Mouse (Mus musculus): ENCODE measurements around the gene S1pr4. TPM values are rescaled to one million over a fixed set of nuclear protein-coding genes. Genes with fewer than 3 reads are reported as not detected.

S1pr4 gene
- polyA plus RNA-seq, 1 experiment from 2014 or later, result 5.3 TPM

DNA sequence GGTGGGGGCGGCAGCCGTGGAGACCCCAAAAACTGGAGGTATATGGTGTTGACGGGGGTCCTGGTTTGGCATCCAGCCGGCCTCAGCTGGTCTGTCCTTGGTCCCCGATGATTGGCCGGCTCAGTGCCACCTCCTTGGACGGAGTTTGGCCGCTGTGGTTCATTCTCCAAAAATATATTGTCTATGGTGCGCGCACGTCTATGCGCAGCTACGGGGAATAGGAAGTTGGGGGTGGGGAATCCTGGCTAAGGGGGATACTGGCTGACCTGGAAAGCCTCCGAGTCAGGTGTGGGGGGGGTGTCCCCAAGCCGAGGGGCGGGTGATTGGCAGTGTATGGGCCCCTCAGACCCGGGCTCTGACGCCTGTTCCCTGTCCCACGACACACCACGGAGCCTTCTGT, 39.5 kb downstream of the S1pr4 start:
- Histone ChIP-seq H3K9me3 (replicated peaks; ENCODE audit: control insufficient read depth, low read length) (no peaks in the 10 kb centered on the region), H3K4me2 (ENCODE audit: low read depth, low read length) (no peak overlapping the region), H3K27me3 (ENCODE audit: control insufficient read depth, insufficient read depth, low read depth, low read length) (peaks cover 90% of the 10 kb centered on the region), H3K9ac (ENCODE audit: low read depth, low read length) (no peak overlapping the region), H3K36me3 (ENCODE audit: control insufficient read depth, insufficient read depth) (no peaks in the 10 kb centered on the region), H3K4me3 (ENCODE audit: low read depth, low read length) (no peak overlapping the region), H3K27ac (ENCODE audit: low read length) (no peak overlapping the region), H3K4me1 (ENCODE audit: control insufficient read depth, low read depth, low read length) (peaks cover 15% of the 10 kb centered on the region)
- 23% methylated on average over 20 of the region's 20 CpGs for WGBS (ENCODE audit: insufficient replicate concordance)
- no peak for ATAC-seq (ENCODE audit: low read depth)

DNA sequence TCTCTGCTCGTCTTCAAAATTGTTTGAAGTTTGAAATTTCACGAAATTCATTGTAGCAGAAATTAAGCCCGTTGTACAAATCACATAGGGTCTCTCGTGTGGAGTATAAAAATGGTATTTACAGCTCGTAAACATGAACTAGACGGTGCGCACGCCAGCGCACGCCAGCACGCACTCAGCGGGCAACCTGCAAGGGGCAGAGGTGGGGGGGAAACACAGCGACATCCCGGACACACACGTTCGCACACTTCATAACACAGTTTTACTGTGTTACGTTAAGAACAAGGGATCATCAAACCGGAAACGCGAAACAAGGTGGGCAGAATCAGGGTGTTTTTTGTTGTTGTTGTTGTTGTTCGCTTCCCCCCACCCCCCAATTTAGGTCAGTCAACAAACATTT, 40.5 kb downstream of the S1pr4 start:
- Histone ChIP-seq H3K36me3 (ENCODE audit: control insufficient read depth, insufficient read depth) (no peaks in the 10 kb centered on the region), H3K4me3 (ENCODE audit: low read depth, low read length) (no peak overlapping the region), H3K9me3 (replicated peaks; ENCODE audit: control insufficient read depth, low read length) (no peaks in the 10 kb centered on the region), H3K4me2 (ENCODE audit: low read depth, low read length) (no peak overlapping the region), H3K4me1 (ENCODE audit: control insufficient read depth, low read depth, low read length) (peaks cover 6% of the 10 kb centered on the region), H3K27ac (ENCODE audit: low read length) (no peak overlapping the region), H3K9ac (ENCODE audit: low read depth, low read length) (no peak overlapping the region), H3K27me3 (ENCODE audit: control insufficient read depth, insufficient read depth, low read depth, low read length) (peaks cover 91% of the 10 kb centered on the region)
- ATAC-seq (ENCODE audit: low read depth), result no peak
- WGBS (ENCODE audit: insufficient replicate concordance), result 66% methylated on average over 21 of the region's 21 CpGs

DNA sequence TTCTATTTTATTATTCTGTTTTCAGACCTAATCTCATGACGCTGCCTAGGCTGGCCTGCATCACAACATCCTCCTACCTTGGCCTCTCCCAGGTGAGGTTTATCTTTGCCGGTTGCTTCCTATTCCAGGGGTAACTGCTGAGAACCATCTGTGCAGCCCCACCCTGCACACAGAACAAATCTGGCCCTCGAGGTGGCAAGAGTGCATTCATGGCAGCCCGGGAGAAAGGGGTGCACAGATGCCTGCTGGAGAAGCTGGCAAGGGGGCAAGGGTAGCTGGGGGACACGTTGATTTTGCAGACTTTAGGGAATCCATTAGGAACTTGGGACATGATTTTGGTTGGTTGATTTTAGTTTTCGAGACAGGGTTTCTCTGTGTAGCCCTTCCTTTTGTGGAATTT, 41.7 kb downstream of the S1pr4 start:
- 49% methylated on average over 6 of the region's 6 CpGs for WGBS (ENCODE audit: insufficient replicate concordance)
- Histone ChIP-seq H3K27me3 (ENCODE audit: control insufficient read depth, insufficient read depth, low read depth, low read length) (peaks cover 91% of the 10 kb centered on the region), H3K9me3 (replicated peaks; ENCODE audit: control insufficient read depth, low read length) (no peaks in the 10 kb centered on the region), H3K27ac (ENCODE audit: low read length) (no peak overlapping the region), H3K9ac (ENCODE audit: low read depth, low read length) (no peak overlapping the region), H3K4me1 (ENCODE audit: control insufficient read depth, low read depth, low read length) (peaks cover 3% of the 10 kb centered on the region), H3K36me3 (ENCODE audit: control insufficient read depth, insufficient read depth) (no peaks in the 10 kb centered on the region), H3K4me2 (ENCODE audit: low read depth, low read length) (no peak overlapping the region), H3K4me3 (ENCODE audit: low read depth, low read length) (no peak overlapping the region)
- ATAC-seq (ENCODE audit: low read depth), result no peak

DNA sequence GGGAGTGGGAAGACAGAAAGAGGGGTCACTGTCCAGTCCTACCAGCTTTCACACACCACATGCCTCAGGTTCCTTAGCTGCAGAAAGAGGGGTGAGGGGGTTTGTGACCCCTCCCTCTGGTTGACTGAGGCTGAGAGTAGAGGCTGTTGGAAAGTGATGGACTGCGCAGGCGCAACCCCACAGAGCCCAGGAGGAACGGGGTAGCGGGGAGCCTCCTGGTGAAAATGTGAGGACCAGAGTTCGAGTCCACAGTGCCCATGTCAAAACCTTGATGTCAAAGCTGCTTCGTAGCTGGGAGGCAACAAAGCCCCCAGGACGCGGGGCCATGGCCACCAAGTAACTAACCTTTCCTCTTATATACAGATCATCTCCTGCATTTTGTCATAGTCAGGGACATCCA, 42.3 kb downstream of the S1pr4 start:
- no peak overlapping the region for H3K9ac ChIP-seq (ENCODE audit: low read depth, low read length)
- peaks cover 3% of the 10 kb centered on the region for H3K4me1 ChIP-seq (ENCODE audit: control insufficient read depth, low read depth, low read length)
- H3K27ac ChIP-seq (ENCODE audit: low read length), result no peak overlapping the region
- ATAC-seq (ENCODE audit: low read depth), result no peak
- no peak overlapping the region for H3K4me3 ChIP-seq (ENCODE audit: low read depth, low read length)
- H3K4me2 ChIP-seq (ENCODE audit: low read depth, low read length), result no peak overlapping the region
- no peaks in the 10 kb centered on the region for H3K36me3 ChIP-seq (ENCODE audit: control insufficient read depth, insufficient read depth)
- H3K9me3 ChIP-seq (replicated peaks; ENCODE audit: control insufficient read depth, low read length), result no peaks in the 10 kb centered on the region
- peaks cover 91% of the 10 kb centered on the region for H3K27me3 ChIP-seq (ENCODE audit: control insufficient read depth, insufficient read depth, low read depth, low read length)
- 79% methylated on average over 8 of the region's 8 CpGs for WGBS (ENCODE audit: insufficient replicate concordance)

DNA sequence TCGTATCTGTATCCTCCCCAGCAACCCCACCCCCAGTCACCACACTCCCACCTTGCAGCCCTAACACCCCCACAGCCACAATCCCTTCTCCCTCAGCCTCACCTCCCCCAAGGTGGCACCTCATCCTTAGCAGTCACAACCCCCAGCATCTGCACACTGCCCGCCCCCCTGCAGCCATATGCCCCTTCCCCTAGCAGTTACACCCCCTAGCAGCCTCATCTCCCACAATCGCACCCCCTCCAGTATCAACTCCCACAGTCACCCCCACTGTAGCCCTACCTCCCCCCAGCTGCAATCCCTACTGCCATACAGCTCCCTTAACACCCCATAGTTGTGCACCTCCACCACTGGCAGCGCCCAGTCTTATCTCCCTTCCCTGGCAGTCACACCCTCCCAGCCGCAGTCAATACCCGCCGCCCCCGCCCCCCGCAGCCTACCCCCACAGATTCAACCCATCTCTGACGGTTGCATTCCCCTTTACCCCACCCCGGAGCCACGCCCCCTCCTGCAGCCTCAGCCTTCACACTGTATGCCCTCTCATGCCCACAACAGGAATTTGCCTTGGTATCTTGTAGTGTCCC, 42.9 kb downstream of the S1pr4 start:
- Histone ChIP-seq H3K4me1 (ENCODE audit: control insufficient read depth, low read depth, low read length) (peaks cover 3% of the 10 kb centered on the region), H3K9ac (ENCODE audit: low read depth, low read length) (no peak overlapping the region), H3K27me3 (ENCODE audit: control insufficient read depth, insufficient read depth, low read depth, low read length) (peaks cover 91% of the 10 kb centered on the region), H3K4me3 (ENCODE audit: low read depth, low read length) (no peak overlapping the region), H3K27ac (ENCODE audit: low read length) (no peak overlapping the region), H3K9me3 (replicated peaks; ENCODE audit: control insufficient read depth, low read length) (no peaks in the 10 kb centered on the region), H3K36me3 (ENCODE audit: control insufficient read depth, insufficient read depth) (no peaks in the 10 kb centered on the region), H3K4me2 (ENCODE audit: low read depth, low read length) (no peak overlapping the region)
- WGBS (ENCODE audit: insufficient replicate concordance), result 16% methylated on average over 12 of the region's 12 CpGs
- ATAC-seq (ENCODE audit: low read depth), result no peak; the same call in 1 of the 2 replicates

DNA sequence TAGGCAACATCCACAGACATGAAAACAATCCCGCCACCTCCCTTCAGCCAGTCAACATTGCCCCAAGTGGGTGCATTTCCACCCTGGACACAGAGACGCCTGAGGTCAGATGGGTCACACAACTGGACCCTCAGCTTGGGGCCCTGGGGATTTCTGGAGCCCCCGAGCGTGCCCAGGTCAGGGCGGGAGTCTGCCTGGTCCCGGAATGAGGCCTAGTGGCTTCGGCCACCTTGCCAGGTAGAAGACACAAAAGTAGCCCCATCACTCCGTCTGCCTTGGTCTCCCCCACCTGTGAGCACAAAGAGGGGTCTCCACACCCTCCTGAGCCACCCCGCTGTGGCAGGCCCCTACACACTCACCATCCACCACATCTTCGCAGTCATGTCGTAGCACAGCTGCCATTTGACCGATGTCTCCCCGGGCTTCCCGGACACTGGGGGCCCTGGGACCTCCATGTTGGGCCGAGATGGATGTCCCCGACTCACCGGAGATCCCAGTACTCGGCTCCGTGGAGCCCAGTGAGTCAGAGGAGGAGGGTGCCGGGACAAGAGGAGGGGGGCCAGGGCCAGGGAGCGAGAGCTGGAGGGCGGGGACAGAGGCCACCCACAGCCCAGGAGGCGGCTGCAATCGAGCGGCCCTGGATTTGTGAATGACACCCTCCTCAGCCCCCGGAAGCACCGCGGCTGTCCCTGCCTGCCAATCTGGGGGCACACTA, 44.6 kb downstream of the S1pr4 start, which contains the start of gene Nfic:
Gene Nfic, minus strand, starts transcription at position 455 of the 715 bp plus-strand sequence.
- WGBS (ENCODE audit: insufficient replicate concordance), result 56% methylated on average over 28 of the region's 28 CpGs
- Histone ChIP-seq H3K9ac (ENCODE audit: low read depth, low read length) (no peak within 1 kb of the TSS), H3K27me3 (ENCODE audit: control insufficient read depth, insufficient read depth, low read depth, low read length) (peaks cover 90% of the 10 kb centered on the region), H3K4me3 (ENCODE audit: low read depth, low read length) (no peak within 1 kb of the TSS), H3K9me3 (replicated peaks; ENCODE audit: control insufficient read depth, low read length) (no peaks in the 10 kb centered on the region), H3K36me3 (ENCODE audit: control insufficient read depth, insufficient read depth) (no peaks in the 10 kb centered on the region), H3K4me1 (ENCODE audit: control insufficient read depth, low read depth, low read length) (no peaks in the 10 kb centered on the region; the same call in 1 of the 2 replicates), H3K4me2 (ENCODE audit: low read depth, low read length) (no peak within 1 kb of the TSS), H3K27ac (ENCODE audit: low read length) (no peak within 1 kb of the TSS)
- no peak for ATAC-seq (ENCODE audit: low read depth)

DNA sequence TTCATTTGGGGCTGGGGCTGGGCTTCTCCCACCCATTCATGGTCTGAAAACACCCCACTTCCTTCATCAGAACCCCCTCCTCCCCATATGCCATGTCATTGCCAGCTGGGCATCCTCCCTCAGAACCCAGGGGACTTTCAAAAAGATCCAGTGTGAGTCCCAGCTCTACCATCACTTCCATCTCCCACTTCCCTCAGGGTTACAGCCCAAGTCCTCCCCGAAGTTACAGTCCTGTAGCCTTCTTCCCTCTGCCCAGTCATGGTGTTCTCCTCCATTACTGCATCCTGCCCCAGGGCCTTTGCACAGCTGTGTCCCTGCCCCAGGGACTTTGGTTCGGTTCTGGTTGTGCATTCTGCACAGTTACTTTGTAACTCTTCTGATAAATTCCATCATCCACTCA, 45.8 kb downstream of the S1pr4 start:
- 36% methylated on average over 2 of the region's 2 CpGs for whole genome bisulfite sequencing (ENCODE audit: insufficient replicate concordance)
- Histone ChIP-seq H3K27me3 (ENCODE audit: control insufficient read depth, insufficient read depth, low read depth, low read length) (peaks cover 77% of the 10 kb centered on the region), H3K27ac (ENCODE audit: low read length) (no peak overlapping the region), H3K9ac (ENCODE audit: low read depth, low read length) (no peak overlapping the region), H3K36me3 (ENCODE audit: control insufficient read depth, insufficient read depth) (no peaks in the 10 kb centered on the region), H3K4me1 (ENCODE audit: control insufficient read depth, low read depth, low read length) (no peaks in the 10 kb centered on the region; the same call in 1 of the 2 replicates), H3K4me3 (ENCODE audit: low read depth, low read length) (no peak overlapping the region), H3K9me3 (replicated peaks; ENCODE audit: control insufficient read depth, low read length) (no peaks in the 10 kb centered on the region), H3K4me2 (ENCODE audit: low read depth, low read length) (no peak overlapping the region)
- no peak for ATAC-seq (ENCODE audit: low read depth)

DNA sequence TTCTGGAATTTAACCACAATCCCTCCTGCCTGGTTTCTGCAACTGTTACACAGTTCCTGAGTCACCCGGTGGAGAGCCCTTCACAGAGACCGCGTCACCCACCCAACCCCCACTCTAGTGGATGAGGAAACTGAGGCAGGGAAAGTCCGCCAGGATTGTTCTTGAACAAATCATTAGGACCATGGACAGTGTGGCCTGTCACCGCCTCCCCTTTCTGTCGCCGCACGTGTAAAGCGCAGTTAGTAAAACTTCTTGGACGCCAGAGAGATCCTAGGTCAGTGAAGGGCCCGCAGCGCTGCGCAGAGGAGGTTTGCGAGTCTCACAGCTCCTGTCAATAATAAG, 47.0 kb downstream of the S1pr4 start:
- Histone ChIP-seq H3K4me1 (ENCODE audit: control insufficient read depth, low read depth, low read length) (no peaks in the 10 kb centered on the region; the same call in 1 of the 2 replicates), H3K9me3 (replicated peaks; ENCODE audit: control insufficient read depth, low read length) (no peaks in the 10 kb centered on the region), H3K36me3 (ENCODE audit: control insufficient read depth, insufficient read depth) (no peaks in the 10 kb centered on the region), H3K4me2 (ENCODE audit: low read depth, low read length) (no peak overlapping the region), H3K27ac (ENCODE audit: low read length) (no peak overlapping the region), H3K27me3 (ENCODE audit: control insufficient read depth, insufficient read depth, low read depth, low read length) (peaks cover 69% of the 10 kb centered on the region), H3K4me3 (ENCODE audit: low read depth, low read length) (no peak overlapping the region), H3K9ac (ENCODE audit: low read depth, low read length) (no peak overlapping the region)
- WGBS (ENCODE audit: insufficient replicate concordance), result 4% methylated on average over 14 of the region's 14 CpGs
- ATAC-seq (ENCODE audit: low read depth), result no peak

DNA sequence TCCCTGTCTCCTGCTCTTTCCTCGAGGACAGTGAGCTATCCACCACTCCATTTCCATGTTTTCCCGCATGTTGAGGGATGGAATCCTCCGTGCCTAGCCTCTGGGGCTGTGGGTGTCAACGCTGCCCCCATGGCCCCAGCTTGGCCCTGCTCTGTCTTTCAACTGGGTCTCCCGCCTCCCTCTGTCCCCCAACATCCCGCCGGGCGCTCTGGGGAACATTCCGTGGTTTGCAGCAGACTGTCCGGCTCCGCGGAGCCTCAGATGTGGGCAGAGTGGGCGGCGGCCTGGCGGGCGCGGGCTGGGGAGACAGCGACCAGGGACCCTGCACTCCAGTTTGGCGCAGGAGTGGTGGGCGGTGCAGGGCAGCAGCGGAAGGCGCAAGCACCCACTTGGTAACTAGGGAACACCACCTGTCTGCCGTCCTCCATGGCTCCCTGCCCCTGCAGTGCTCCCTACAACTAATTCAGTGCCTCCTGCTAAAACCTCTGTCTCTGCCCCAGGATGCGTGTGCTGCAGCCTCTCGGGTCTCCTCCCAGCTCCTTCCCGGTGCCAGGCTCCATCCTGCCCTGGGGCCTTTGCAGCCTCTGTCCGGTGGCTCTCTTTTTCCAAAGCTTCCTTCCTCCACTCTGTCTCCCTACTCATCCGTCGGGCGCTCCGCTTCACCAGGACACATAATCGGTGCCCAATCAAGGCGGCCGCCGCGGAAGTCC, 47.5 kb downstream of the S1pr4 start:
- Histone ChIP-seq H3K27ac (ENCODE audit: low read length) (no peak overlapping the region), H3K4me1 (ENCODE audit: control insufficient read depth, low read depth, low read length) (no peaks in the 10 kb centered on the region; the same call in 1 of the 2 replicates), H3K9me3 (replicated peaks; ENCODE audit: control insufficient read depth, low read length) (no peaks in the 10 kb centered on the region), H3K4me2 (ENCODE audit: low read depth, low read length) (no peak overlapping the region), H3K27me3 (ENCODE audit: control insufficient read depth, insufficient read depth, low read depth, low read length) (peaks cover 64% of the 10 kb centered on the region), H3K36me3 (ENCODE audit: control insufficient read depth, insufficient read depth) (no peaks in the 10 kb centered on the region), H3K4me3 (ENCODE audit: low read depth, low read length) (no peak overlapping the region), H3K9ac (ENCODE audit: low read depth, low read length) (no peak overlapping the region)
- 7% methylated on average over 36 of the region's 36 CpGs for WGBS (ENCODE audit: insufficient replicate concordance)
- ATAC-seq (ENCODE audit: low read depth), result no peak
